Mouse (Mus musculus): ENCODE measurements at regions not wholly inside any gene's neighbourhood (a gene's known extent, or its start where the extent isn't known, plus 50 kb on each side); places are given as distances from the start of the nearest gene placed in this dataset.

DNA sequence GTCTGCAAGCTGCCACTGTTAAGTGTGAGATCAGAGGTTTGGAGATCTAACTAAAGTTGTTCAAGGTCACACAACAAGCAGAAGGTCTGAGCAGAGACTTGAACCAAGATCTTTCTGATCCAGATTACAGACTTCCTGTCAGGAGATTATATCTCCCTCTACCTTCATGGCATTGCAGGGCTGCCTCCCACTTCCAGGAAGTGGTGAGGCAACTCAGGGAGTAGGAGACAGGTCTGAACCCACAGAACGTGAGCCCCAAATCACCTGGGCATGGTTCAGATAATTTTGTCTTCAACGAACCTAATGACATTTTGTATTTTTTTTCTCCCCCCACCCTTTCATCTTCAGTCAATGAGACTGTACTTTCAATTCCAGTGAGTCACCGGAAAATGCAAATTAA is 135.2 kb downstream of the Utp6 start:
- no peak for DNase-seq (ENCODE audit: low spot score in 2 of 2)

DNA sequence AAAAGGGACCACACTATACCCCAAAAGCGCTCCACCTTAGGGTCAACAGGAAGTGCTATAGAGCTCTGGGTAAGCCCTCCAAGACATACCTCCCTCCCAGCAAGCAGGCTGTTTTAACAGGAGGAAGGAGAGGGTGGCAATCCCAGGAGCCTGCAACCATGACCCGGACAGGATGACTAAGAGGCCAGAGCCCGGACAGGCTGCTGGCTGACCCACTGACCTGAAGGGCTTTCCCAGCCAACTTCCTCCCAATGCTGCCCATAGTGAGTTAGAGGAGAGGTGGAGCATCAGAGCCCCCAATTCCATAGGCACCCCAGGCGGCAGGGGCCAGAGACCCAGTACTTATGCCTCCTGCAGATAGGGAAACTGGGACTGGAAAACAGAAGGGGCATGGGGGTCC is 136.3 kb downstream of the Utp6 start:
- DNase-seq (ENCODE audit: low spot score in 2 of 2), result no peak

DNA sequence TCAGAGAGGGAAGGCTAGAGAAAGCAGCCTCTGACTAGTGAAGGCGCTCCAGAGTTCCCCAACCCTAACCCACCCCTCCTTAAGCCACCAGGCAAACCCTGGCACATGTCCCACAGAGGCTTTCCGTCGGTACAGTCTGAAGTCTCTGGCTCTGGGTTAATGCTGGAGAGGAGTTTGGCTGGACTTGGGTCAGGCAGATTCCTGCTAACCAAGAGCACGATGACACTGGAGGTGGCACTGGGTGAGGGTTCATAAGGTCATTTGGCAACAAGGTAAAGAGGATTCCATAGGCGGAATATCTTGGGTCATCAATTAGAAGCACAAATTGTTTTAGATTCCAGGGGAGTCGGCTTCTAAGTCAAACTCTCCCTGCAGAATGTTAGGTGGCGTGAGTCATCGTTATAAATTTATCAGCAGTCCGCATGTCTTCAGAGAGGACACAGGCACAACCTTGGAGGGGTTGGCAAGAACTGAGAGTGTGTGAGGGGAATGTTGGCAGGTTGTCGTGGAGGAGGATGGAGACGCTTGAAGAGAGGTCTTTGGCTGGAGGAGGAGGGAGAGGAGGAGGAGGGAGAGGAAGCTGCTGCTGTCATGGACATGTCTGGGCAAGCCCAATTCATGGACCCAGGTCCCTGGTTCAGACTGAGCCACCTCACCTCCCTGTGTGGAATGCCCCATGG is 138.4 kb downstream of the Utp6 start:
- no peak for DNase-seq (ENCODE audit: low spot score in 2 of 2)

DNA sequence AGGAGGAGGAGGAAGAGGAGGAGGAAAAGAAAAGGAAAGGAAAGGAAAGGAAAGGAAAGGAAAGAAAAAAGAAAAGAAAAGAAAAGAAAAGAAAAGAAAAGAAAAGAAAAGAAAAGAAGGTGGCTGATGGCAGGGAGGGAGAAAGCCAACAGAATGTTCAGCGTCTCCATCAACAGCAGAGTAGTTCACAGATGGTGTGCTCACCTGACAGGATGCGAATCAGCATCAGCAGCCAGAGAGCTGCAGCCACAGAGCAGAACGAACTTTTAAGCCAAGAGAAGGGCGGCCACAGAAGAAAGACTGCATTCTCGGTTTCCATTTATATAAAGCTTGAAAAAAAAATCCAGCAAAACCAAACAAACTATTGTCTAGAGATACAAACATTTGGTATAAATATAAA is 140.2 kb downstream of the Utp6 start:
- DNase-seq (ENCODE audit: low spot score in 2 of 2), result no peak

DNA sequence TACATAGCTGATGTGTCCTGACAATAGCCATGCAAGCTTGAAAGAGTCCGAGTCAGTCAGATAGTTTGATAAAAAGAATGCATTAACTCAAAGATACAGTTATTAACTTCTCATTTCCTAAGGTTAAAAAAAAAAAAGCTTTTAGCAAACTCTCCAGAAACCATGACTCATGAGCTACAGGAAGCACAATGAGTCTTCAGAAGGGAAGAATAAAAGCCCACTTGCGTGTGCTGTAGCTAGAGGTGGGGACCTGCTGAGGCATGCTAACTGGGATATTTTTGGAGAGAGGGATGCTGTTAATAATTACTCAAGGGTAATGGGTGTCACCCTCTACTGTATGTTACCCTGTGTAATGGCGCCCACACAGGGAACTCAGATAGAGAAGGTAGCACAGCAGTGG is 147.0 kb downstream of the Utp6 start:
- no peak for DNase-seq (ENCODE audit: low spot score in 2 of 2)

GRCm38 (mm10) chr11:79806911-79807466 is 155.2 kb downstream of the Utp6 start:
- DNase-seq (ENCODE audit: low spot score in 2 of 2), result no peak

GRCm38 (mm10) chr11:79806417-79806816 is 155.8 kb downstream of the Utp6 start:
- no peak for DNase-seq (ENCODE audit: low spot score in 2 of 2)

DNA sequence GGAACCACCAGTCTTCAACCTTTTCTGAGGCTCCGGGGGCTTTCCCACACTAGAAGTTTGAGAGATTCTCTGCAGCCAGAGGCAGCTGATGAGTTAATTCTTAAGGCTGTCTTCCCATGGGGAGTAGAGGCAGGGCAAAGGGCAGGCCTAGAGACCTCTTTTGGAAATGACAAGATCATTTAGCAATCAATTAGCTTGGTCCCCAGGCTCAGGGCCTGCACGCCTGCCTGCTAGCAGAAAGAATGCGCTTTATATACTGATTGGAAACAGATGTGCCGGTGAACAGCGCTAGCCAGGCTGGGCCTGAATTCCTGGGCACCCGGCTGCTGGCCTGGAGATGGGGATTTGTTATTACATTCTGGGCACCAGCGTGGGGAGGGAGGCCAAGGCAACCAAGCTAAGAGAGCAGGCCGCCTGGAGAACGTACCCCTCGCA is 156.2 kb downstream of the Utp6 start:
- peak in 1 of 2 experiments; percentile 39 for DNase-seq (ENCODE audit: low spot score in 2 of 2)

GRCm38 (mm10) chr11:79803971-79804370 is 158.2 kb downstream of the Utp6 start:
- DNase-seq (ENCODE audit: low spot score in 2 of 2), result no peak

DNA sequence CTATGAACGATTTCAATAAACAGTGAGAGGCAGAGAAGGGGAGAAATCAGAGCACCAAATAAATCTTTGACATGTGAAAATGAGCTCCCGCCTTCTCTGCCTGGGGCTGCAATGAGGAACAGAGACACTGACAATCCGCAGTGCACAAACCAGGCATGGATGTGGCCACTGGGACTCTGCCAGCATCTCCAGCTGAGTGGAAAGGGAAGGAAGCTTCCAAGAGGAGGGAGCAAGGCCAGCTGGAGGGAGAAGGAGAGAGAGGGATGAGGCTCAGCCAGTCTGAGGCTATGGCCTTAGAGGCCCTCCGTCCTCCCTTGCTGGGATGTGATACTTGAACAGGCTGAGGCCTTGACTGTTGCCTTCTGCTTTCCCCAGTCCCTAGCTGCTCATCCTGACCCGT is 159.2 kb downstream of the Utp6 start:
- peak; percentile 44 to 68 for DNase-seq (ENCODE audit: low spot score in 2 of 2)

DNA sequence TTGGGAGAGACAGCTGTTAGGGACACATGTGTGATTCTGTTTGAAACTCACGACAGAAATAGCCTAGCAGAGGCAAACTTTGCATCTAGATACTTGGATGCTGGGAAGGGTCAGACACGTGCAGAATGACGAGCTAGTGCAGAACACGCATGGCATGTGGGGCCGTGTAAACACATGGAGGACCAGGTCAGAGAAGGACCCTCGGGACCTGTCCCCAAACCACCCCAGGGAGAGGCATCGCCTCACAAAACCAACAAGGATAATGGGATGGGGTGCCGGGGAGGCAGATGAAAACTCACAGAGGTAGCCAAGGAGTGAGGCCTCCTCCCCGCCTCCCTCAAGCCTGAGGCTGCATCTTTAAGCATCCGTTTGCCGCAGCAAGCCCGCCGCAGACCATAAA is 159.6 kb downstream of the Utp6 start:
- no peak for DNase-seq (ENCODE audit: low spot score in 2 of 2)

DNA sequence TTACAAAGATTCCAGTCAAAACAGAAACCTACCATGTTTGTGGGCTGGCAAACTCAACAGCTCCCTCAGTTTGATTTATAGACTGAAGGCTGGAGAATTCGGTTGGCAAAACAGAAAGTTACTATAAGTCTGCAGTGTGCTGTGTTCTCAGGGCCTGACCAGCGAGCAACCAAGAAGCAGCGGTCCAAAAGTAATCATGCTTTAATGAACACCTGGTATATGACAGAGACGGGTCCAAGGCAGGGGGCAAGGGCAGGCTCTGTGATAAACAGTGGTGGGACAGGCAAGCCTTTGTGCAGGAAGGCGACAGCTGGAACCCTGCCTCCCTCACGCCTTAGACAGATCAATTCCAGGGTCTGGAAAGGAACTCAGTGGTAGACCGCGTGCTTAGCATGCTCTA is 161.9 kb downstream of the Utp6 start:
- no peak for DNase-seq (ENCODE audit: low spot score in 2 of 2)

DNA sequence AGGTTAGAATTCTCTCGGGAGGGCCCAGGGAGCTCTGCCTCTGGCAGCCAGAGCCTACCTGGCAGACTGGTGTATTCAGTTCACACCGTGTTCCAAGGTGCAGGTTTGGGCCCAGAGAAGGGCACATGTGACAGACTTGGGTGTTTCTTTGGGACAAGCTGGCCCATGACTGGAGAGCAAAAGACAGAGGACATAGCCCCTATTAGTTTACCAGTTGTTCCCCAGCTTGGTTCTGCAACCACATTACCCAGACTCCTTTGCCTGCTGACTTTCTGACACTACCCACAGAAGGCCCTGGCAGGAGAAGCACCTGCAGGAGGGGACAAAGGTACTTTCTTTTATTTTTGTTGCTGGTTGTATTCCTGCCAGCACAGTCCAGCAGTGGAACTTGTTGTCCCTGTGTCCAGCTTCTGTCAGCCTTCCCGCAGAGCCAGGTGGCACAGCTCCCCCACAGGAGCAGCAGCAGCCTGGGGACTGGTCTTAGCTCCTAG is 173.9 kb downstream of the Utp6 start:
- DNase-seq (ENCODE audit: low spot score in 2 of 2), result no peak

DNA sequence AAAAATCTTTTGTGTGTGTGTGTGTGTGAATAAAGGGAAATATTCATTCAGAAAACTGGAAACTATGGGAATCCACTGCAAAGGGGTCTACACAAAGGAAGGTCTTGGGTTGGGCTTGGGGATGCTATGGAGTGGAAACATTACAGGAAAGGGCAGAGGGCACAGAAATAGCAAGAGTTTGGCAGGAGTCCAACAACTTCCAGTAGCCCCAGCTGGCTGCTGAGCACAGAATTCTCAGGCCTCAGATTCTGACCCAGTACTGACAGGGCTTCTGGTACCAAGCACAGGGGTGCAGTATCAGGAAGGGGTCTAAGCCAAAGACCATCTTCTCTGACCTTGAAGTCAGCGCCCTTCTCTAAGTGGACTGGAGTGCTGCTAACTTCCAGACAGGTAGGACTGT is 174.4 kb downstream of the Utp6 start:
- DNase-seq (ENCODE audit: low spot score in 2 of 2), result no peak

DNA sequence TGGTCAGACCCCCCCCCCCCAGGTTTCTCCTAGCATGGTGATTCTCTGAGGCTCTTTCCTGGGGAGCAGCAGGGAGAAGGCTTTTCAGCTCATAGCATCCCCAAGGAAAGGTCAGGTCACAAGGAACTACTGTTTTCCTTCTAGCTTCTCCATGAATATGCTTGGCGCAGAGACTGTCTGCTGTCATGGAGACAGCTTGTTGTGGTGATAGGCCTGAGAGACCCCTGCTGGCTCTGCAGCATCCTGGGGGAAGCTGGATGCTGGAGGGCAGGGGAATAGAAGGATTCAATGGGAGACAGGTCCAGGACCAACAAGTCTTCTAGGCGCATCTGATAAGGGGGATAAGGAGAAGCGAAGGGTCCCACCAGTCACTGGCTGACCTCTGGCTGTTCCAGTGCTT is 178.1 kb downstream of the Utp6 start:
- no peak for DNase-seq (ENCODE audit: low spot score in 2 of 2)

DNA sequence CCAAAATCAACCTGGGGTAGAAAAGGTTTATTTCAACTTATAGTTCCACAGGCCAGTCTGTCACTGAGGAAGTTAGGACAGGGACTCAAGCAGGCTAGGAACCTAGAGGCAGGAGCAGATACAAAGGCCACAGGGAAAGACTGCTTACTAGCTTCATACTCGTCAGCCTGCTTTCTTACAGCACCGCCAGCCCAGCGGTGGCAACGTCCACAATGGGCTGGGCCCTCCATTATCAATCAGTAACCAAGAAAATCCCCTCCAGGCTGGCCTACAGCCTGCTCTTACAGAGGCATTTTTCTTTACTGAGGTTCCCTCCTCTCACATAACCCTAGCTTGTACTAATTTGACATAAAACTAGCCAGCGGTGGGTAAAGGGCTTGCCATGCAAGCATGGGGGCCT is 180.2 kb downstream of the Utp6 start:
- DNase-seq (ENCODE audit: low spot score in 2 of 2), result no peak

GRCm38 (mm10) chr11:79779756-79780155 is 182.4 kb downstream of the Utp6 start:
- no peak for DNase-seq (ENCODE audit: low spot score in 2 of 2)

DNA sequence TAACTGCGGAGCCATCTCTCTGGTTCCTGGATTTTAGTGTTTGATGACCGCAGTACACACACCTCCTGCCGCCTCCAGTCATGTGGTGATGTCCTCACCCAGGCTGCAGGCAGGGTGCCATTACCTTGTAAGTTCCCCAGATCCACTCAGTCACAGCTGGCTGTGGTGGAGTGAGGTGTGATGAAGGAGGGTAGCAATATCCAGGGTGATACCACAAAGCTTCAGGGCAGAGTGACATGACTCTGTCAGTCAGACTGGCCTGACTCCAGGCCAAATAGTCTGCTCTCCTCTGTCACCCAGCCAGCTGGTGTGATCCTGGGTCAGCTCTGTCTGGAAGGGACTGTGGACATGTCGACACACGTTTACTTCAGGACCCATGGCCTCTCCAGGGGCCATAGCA is 183.7 kb downstream of the Utp6 start:
- DNase-seq (ENCODE audit: low spot score in 2 of 2), result peak in 1 of 2 experiments; percentile 35

DNA sequence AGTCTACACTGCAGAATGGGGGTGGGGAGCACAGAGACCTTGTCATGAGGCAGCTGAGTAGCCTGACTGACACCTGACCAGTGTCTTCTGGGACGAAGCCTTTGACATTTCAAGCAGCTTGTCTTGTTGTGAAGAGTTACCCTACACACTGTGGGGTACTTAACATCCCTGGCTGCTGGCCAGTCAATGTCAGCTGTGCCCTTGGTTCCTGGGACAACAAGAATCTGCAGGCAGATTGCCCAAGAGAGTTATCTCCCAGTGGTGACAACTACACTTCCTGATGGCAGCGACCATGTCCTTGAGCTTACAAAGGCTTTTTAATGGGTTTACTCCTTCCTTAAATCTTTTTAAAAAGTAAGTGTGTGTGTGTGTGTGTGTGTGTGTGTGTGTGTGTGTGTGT is 184.2 kb downstream of the Utp6 start:
- no peak for DNase-seq (ENCODE audit: low spot score in 2 of 2)

DNA sequence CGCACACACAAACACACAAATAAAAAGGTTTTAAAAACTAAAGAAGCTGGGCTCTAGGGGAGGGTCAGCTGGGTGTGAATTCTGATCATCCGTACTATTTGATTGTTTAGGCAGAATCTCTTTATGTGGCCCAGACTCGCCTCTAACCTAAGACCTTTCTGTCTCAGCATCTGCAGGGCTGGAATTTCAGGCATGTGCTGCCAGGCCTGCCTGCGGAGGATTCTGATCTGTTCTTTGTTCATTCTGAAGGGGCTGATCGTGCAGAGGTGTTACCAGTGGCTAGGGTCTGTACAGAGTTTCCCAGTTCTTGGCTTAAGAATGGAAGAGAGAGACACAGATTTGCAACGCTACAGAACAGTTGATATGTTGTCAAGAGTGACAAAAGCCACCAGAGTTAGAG is 185.6 kb downstream of the Rab11fip4 start:
- no peak for DNase-seq (ENCODE audit: low spot score in 2 of 2)

DNA sequence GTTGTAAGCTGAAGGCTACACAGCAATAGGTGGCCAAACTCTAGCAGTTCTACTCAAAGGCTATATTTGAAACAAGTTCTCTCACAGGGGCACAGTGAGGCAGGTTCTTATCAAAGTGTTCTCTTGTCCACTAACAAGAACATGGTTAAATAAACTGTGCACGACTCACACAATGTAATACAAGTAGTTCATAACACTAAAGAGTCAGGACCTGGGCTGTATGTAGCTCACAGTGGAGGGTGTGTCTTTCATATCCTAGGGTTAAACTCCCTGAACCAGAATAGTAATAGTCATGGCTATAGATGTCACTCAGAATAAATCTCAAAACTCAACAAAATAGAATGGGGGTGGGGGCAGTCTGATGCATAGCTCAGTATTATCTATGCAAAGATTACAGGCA is 182.7 kb downstream of the Rab11fip4 start:
- no peak for DNase-seq (ENCODE audit: low spot score in 2 of 2)

GRCm38 (mm10) chr11:79771431-79771830 is 180.4 kb downstream of the Rab11fip4 start:
- peak; percentile 12 to 59 for DNase-seq (ENCODE audit: low spot score in 2 of 2)

- DNase-seq (ENCODE audit: low spot score in 2 of 2), result no peak
Measured at GRCm38 (mm10) chr11:79767111-79767510, 176.1 kb downstream of the Rab11fip4 start.

GRCm38 (mm10) chr11:79766036-79766435 is 175.0 kb downstream of the Rab11fip4 start:
- no peak for DNase-seq (ENCODE audit: low spot score in 2 of 2)
